Mouse (Mus musculus): ENCODE measurements around the gene Gm20388.

Gm20388 gene

DNA sequence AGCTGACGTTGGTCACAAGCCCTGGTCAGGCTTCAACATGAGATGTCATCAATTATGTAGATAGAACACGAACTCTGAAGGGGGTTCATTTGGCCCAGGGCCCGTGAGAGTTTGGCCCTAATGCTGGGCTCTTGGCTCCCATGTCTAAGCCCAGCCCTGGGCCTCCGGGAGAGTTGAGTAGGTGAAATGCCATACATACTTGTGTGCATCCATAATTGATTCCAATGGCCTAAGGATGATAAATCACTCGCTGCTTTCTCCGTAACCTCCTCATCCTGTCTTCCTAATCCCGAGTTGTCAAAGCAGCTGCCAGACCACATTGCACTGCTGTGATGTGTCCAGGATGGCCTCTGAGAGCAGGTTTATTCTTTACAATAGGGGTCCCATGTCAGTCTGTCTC is 2146.2 kb downstream of the Gm20388 start:
- DNase-seq (ENCODE audit: low spot score): no peak

DNA sequence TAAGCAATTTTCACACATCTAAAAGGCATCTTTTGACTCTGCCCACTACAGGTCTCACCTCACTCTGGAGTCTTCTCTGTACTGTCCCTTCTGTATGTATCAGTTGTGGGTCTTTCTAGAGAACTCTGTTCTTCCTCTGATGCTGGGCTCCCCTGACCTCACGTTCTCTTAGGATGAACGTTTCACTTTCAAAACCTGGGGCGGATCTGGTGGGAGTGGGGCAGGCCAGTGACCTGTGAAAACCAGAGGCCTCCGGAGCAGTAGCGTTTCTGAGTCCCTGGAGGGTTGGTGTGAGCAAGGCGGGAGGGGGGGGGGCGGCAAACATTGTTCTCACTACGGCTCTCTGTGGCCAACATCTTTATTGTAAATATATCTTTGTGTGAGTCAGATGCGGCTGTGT is 2147.9 kb downstream of the Gm20388 start:
- no peak for DNase-seq (ENCODE audit: low spot score)

DNA sequence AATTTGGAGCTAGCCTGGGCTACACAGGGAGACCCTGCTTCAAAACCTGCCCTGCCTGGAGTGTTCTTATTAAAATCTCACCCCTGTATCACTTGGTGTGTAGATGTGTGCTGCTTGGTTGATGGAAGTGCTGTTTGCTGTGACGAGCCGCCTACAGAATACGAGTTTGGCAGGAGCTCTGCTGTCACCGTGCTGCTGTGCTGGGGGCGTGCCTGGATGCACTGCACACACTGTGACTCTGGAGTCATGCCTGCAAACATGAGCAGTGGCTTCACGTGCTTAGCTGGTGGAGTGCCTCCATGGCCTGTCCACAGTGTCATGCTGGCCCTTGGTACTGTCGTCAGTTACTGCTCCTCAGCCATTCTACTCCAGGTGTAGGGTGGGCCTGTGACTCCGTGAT is 2148.3 kb downstream of the Gm20388 start:
- no peak for DNase-seq (ENCODE audit: low spot score)

DNA sequence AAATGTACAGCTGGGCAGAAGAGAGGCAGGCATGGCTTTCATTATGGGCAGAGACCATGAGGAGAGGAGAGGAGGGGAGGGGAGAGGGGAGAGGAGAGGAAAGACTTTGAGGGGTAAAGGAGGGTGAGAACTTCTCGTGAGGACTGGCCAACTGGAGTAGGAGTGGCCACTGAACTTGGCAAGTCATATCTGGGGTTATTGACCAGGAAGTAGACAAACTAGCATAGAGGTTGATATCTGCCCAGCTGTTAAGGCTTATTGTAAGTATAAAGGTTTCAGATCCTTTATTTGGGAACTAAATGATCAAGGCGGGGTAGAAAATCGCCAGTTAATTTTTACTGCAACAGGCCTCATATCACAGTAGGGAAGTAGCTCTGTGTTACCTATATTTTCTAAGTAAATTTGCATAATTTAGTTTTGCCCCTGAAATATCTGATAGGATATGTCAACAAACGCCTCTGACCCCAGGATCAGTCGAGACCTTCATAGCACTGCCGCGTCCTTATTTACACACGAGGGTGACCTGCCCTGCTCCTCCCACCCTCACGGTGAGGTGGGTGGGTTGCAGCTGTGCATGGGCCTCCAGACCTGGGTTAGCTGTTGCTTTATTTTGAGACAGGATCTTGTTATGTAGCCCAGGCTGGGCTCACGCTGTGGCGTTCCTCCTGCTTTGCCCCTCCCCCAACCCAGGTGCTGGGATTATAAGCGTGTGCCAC is 2152.0 kb downstream of the Gm20388 start:
- DNase-seq (ENCODE audit: low spot score): no peak

DNA sequence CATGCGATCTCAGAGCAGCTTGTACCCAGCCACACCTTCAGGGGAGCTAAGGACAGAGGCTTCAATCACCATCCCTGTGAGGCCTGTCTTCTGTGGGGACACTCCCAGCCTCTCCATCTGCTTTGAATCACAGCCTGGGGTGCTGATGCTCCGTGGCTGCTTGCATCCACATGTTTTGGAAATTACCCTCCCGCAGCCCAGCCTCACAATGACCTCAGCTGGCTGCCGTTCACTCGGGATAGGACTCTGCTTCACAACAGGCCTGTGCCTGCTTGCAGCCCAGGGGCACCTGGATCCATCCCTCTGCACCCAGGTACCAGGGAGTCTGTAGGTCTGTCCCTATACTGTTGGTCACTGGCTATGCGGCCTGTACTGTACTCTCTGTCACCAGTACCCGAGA is 2153.7 kb downstream of the Gm20388 start:
- no peak for DNase-seq (ENCODE audit: low spot score)

DNA sequence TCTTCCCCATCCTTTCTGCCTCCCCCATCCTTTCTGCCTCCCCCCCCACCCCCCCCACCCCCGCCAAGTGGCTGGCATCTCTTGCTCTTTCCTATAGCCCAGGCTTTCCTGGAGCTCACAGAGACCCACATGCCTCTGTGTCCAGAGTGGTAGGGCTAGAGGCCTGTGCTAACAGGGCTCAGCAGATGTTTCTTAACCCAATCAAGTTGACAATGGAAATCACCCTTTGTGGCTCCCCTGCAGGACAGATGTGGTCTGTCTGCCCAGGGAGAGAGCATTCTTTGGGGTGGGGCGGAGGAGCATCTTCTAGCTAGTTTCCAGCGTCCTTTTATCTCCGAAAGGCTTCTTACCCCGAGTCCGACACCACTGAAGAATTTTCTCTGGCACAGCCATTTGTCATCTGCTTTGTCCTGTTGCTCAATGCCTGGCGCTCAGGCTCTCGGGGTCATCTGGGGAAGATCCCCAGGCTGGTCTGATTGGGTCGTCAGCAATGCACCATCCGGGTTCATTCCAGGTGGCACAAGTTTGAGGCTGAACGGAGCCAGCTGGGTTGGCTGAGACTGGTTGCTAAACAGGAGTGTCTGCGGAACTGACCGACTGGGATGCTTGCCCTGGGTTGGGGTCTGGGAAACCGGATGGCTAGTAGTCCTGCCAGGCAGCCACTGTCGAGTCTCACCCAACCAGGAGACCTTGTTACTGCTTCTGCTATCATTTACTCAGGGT is 2157.3 kb downstream of the Gm20388 start:
- DNase-seq (ENCODE audit: low spot score): no peak

DNA sequence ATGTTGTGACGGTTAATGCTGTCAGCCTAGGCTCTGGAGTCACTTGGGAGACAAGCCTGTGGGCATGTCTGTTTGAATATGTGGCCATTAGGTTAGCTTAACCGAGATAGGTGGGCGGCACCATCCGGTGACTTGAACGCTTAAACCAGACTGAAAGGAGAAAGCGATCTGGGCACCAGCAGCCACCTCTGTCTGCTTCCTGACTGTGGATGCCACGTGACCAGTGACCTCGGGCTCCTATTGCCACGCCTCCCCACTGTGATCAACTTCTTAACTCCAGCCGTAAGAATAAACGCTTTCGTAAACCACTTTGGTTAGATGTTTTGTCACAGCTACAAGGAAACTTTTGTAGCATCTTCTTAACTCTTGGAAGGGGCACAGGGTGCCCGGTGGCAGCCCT is 2158.0 kb downstream of the Gm20388 start:
- no peak for DNase-seq (ENCODE audit: low spot score)

DNA sequence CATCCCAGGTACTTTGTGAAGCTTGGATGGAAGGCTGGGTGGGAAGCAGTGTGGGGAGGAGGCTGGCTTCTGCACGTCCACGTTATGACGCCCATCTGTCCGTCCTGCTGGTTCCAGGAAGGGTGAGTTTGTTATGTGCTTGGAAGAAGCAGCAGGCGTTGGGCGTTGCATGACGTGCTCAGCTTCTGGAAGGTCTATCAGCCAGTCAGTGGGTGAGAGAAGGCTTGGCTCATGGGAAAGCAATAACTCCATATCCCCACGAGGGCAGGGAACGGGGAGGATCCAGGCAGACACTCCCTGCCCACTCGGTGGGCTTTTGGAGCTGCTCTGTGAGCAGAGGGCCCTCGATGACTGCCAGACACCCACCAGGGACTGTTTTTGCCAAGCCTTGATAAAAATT is 2158.6 kb downstream of the Gm20388 start:
- DNase-seq (ENCODE audit: low spot score): no peak

DNA sequence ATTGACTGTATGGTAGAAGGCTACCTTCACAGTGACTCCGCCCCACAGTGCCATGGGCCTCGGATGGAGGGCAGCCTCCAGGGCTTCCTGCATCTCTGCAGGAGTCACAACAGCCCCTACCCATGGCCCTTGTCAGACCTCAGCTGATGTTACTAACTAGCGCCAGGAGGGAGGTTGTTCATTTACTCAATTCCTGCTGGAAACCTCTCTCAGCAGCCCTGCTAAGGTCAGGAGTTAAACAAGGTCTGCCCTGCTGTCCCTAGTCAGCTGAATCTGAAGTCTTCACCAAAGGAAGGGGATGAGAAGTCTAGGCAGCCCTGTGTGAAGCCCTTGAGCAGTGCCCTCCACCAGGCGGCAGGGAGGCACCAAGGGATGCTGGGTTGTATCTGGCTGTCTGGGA is 2160.6 kb downstream of the Gm20388 start:
- no peak for DNase-seq (ENCODE audit: low spot score)

DNA sequence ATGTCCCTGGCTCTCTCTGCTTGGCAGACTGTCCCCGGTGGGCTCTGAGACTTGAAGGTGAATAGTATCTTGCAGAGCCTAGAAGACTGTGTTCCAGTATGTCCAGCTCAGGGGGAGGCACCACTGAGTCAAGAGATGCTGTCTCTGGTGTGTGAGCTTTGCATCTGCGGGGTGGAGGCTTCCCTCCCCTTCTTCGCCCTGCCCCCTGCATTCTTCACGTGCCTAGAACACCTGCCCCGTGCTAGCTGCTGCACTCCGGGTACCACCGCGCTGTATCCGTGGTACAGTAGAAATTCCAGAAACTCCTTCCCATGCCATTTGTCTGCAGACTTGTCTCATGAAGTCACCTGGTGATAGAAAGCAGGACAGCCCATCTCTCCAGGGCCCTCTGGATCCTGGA is 2163.3 kb downstream of the Gm20388 start:
- DNase-seq (ENCODE audit: low spot score): no peak

DNA sequence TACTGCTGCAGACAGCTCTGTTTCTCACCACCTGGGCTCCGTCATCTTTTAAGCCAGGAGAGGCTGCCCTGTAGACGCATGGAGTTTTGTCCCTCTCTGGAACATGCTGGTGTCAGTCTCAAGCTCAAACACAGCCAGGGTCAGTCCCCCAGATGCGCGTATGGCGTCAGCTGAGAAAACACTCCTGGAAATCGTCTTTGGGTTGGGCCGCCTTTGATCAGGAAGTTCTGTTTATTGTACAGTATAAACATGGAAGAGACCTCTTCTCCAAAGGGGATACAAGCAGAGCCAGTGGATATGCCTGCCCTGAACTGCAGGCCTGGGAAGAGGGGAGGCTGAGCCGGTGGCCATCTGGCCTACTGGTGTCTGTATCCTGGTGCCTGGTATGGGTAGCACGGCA is 2163.8 kb downstream of the Gm20388 start:
- no peak for DNase-seq (ENCODE audit: low spot score)

DNA sequence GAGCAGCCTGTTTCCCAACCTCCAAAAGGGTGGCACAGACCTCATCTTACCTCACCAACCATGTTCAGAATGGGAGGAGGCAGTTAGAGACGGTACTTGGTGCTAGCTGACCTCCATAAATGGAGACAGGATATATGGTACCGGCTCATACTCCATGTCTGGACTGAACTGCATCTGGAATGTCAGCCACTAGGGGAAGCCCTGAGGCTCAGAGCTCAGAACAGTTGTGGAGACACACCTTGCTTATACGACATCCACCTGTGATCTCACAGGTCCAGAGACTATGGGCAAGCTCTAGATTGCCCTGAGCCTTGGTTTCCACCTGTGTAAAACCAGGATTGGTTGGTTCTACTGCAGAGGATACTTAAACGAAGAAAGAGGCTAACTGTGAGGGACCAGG is 2164.3 kb downstream of the Gm20388 start:
- DNase-seq (ENCODE audit: low spot score): no peak

DNA sequence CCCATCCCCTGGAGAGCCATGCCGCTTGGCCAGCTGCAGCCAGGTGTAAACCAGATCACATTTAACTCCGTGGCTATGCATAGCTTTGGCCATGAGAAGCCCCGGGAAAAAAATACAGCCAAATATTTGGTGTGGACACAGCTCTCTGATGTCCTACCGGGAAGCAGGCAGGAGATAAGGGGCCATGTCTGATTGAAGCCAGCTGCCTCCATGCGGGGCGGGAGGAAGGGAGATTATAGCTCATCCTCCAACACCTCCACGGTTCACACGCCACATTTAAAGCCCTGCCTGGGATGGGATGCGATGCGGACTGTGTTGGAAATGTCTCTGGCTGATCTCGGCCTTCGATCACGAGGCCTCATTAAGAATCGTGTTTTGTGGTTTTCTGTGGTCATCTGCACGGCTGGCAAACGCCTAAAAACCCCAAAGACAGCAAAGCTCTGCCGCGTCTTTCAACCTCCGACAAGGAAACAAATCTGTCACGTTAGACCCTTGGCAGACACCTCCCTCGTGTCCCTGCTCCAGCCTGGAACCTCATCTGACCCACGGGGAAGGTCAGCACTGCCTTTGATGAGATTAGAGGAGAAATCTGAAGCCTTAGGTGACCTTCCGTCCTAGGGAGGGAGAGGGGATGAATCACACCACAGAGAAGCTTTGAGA is 2165.7 kb downstream of the Gm20388 start:
- DNase-seq (ENCODE audit: low spot score): no peak

DNA sequence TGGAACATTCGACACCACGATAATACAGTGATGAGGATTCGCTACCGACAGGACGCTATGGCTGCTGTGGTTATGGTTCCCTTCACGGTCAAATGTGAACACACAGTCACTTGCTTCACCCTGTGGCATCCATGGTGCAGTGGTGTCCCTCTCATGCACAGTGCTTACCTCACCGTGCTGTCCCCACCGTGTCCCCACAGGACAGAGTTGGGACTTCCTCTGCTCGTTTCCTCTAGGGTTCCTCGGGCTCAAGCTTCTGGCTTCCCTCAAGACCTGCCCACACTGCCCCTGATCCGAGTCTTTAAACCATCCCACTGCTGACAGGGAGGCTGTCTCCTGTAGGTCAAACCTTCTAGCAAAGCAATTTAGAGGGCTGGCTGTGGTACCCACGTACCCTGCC is 2167.7 kb downstream of the Gm20388 start:
- no peak for DNase-seq (ENCODE audit: low spot score)

DNA sequence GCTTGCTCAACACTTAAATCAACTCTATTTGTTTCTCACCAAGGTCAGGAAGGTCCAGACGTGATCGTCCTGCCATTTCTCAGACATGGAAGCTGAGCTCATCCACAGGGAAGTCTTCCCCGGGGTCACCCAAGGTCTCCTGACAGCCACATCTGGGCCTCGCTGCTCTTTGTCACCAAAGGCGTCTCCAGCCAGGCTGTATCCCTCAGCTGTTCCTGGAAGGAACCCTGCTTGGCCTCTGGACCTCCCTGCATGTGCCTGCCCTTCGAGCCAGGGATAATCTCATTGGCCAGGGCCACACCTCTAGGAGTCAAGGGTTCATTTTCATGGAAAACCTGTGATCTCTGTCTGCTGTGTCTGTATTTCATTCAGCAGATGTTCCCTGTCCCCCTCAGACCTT is 2168.5 kb downstream of the Gm20388 start:
- no peak for DNase-seq (ENCODE audit: low spot score)

DNA sequence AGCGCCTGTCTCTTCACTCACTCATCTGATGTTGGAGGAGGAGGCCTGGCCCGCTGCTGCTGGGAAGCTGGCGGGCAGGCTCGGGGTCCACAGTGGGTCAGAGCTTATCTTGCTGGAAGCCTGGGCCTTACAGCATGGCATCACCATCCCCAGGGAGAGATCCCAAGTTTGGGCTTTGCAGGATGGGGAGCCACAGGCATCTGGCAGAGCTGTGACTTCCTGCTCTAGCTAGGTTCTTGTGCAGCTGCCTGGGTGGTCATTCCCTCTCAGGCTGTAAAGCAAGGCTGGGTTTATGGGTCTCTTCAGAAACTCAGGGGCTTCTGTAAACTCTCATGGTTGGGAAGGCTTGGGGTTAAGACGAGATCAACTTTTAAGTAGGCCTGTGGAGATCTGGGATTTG is 2169.7 kb downstream of the Gm20388 start:
- no peak for DNase-seq (ENCODE audit: low spot score)

DNA sequence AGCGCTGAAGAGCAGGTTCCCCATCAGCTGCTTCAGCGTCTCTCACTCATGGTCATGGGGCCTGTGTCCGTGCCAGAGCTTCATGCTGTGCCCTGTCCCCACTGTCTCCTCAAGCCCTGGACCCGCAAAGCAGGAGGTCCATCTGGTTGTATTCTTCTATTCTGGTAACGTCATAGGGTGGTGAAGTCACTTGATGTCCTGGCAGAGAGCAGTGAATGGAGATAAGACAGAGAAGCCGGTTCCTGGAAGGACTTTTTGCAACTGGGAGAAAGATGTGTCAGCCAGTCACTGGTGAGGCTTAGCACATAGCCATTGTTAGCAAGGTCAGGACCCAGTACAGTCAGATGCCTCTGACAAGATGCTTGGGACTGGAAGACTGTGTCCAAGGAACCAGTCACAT is 2172.8 kb downstream of the Gm20388 start:
- no peak for DNase-seq (ENCODE audit: low spot score)

DNA sequence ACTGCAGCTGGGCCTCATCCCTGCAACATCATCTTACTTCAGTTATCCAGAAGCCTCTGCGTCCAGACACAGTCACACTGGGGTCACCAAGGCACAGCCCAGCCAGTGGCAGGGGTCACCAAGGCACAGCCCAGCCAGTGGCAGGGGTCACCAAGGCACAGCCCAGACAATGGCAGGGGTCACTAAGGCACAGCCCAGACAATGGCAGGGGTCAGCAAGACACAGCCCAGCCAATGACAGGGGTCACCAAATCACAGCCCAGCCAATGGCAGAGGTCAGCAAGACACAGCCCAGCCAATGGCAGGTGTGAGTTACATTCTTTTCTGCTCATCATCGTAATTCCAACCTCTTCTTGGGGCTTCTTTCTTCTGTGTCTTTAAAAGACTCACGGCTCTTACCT is 2173.5 kb downstream of the Gm20388 start:
- no peak for DNase-seq (ENCODE audit: low spot score)

DNA sequence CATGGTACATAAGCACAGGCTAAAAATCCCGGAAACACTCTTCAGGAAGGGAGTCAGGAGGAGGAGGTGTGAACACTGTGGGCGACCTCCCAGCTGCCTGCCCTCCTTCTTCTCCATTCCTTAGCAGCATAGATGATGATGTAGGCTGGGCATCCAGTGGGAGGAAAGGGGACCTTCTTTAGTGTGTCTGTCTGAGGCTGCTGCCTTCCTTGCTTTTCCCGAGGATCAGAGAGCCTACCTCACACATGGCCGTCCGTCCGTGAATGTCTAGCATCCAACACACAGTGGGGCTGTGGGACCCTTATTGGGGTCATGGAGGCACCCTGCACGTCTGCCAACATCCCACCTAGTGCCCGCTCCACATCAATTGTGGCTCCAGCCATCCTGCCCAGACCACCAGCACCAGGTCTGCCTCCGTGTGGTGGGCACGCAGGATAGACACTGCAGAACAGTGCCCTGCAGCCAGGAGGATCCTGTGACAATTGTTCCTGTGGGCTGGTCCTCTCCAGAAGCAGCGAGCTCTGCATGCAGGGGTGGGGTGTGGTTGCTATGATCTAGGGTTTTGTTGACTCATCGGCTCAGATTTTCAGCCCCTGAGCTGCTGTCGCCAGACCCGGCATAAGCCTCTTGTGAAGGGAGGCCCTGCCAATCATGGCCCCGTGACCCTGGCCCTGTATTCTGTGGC is 2174.2 kb downstream of the Gm20388 start:
- no peak for DNase-seq (ENCODE audit: low spot score)

DNA sequence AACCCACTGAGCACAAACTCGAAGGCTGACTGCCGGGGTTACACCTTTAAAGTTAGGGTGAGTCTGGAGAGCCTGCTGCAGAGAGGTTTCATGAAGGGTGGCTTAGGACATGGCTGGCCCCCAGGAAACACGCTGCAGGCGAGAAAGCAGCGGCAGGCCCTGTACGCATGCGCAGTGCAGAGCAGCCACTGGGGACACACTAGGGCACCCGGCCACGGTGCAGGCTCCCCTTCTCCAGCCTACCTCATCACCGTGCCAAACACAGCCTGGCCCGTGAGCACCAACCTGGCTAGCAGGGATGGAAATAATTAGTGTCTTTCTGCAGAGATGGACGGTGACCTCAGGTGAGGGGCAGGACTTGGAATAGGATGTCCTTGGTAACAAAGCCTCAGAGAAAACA is 2175.4 kb downstream of the Gm20388 start:
- no peak for DNase-seq (ENCODE audit: low spot score)

DNA sequence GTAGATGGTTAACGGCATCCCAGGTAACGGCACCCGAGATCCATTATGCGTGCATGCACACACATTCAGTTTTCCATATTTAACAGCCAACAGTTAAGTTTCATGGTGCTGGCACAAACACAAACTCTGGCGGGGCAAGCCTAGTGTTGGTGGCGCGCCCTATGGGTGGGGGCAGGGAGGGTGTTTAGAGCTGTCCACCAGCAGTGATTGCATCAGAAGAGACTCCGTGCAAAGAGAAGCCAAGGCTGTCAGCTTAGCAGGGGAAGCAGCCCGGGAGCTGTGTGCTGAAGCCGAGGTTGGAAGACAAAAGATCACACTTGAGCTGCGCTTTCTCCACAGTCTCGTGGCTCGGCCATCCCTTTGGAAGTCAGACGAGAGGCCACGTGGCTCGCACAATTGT is 2178.0 kb downstream of the Gm20388 start:
- DNase-seq (ENCODE audit: low spot score): no peak

DNA sequence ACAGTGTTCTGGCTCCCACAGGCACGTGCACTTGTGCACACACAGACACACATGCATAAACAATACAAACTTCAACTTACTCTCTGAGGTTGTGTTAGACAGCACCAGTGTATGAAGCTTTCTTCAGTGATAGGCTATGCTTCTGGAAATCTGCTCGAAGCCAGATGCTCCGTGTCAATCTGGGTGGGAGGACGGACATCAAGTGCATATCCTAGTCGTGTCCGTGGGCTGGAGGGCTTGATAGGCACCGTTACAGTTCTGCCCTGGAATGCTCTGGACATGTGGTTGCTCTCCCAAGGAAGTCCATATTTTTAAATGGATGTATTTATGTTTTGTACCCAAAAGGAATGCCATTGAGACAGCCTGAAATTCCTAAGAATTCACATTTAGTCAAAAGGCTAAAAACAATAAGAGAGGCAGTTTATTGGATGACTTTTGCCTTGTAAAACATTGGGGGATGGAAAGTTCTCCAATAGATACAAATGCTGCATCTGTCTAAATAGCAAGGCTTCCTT is 2178.6 kb downstream of the Gm20388 start:
- DNase-seq (ENCODE audit: low spot score): no peak

DNA sequence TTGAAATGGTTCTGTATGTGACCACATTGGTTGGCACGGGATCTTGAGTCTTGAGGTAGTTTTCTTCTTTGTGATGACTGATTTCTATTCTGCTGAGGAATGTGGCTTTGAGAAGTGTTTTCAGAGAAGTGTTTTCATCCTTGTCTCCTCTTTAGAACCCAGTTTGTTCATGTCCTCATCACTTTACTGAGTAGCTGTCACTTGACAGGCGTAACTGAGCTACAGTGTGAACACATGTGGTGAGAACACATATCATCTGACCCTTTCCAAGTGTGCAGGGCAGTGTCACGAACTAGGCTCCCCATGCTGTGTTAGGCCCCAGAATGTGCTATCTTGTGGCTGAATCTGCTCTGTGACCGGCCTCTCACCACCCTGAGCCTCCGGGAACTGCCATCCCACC is 2181.8 kb downstream of the Gm20388 start:
- no peak for DNase-seq (ENCODE audit: low spot score)

All from ovary, postnatal 14 days (tissue).